Mouse (Mus musculus) cerebral cortex, adult 2 months (tissue): ENCODE results near the gene Polr2h.

Source experiments
- WGBS: fragments of 180-500 bp; shearing (Covaris S2); methylation state at CpG from one replicate; pipeline ENCODE4 v1.1.7; 2018; 5-methylcytosine and 5-hydroxymethylcytosine counted together

Gene Polr2h

DNA sequence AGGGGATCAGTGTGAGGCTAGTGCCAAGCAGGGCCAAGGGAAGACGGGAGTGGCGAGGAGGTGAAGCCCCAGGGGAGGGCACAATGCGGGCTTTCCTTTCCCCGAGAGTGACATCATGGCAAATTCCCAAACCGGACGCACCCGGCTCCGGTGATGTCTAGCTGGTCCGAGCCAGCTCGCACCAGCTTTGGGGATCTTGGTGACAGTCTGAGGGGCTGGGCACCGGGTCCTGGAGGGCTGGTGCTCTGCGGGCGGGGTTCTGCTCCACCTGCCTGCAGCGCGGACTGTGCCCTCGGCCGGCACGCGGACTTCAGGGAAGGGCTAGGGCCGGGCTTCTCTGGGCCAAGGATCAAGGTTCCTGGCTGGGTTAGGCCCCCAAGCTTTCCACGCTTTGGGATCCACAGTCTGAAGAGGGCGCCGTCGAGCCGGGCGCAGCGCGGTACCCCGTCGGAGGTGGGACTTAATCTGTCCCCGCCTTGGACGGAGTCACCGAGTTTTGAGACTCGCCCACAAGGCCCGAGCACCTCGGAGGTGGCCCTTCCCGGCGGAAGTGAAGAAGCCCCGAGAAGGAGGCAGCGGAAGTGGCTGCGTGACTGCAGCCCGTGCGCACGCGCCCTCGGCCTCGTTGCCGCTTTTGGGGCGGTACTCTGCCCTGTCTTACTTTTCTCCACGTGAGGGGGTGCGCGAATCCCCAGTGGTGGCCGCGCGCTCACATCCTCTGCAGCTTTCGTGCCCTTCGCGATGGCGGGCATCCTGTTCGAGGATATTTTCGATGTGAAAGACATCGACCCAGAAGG lies at the start of gene Polr2h, which contains the start of gene Clcn2:
Gene Polr2h, plus strand, starts transcription at position 485 of the 797 bp plus-strand sequence.
Gene Clcn2, minus strand, starts transcription at position 566 of the 797 bp plus-strand sequence.
- WGBS, result under 1% methylated on average over 62 of the region's 62 CpGs

DNA sequence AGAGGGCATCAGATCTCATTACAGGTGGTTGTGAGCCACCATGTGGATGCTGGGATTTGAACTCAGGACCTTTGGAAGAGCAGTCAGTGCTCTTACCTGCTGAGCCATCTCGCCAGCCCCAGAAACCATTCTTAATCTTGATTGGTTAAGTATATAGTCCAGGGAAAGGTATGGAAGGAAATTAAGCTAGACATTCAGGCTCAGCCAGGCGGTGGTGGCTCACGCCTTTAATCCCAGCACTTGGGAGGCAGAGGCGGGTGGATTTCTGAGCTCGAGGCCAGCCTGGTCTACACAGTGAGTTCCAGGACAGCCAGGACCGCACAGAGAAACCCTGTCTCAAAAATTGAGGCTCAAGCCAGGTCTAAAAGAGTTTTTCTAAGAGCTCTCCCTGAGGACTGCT lies 49.5 kb upstream of the Polr2h start, which contains the start of gene Eif4g1:
Gene Eif4g1, plus strand, starts transcription at position 301 of the 400 bp plus-strand sequence.
- 96% methylated on average over 5 of the region's 6 CpGs for WGBS

DNA sequence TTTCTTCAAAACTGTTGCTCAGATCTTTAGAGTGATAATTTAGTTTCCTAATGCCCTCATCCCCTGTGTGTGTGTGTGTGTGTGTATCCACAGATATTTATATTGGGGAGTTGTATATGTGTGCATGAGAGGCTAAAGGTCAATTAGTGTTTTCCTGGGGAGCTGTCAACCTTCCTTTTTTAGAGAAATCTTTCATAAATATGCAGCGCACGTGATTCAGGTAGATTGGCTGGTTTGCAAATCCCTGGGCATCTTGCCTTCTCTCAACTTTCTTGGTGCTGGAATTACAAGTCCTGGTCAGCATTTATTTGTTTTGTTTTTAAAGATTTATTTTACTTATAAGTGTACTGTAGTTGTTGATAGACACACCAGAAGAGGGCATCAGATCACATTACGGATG lies 47.2 kb upstream of the Polr2h start:
- 89% methylated on average over 3 of the region's 3 CpGs for WGBS

DNA sequence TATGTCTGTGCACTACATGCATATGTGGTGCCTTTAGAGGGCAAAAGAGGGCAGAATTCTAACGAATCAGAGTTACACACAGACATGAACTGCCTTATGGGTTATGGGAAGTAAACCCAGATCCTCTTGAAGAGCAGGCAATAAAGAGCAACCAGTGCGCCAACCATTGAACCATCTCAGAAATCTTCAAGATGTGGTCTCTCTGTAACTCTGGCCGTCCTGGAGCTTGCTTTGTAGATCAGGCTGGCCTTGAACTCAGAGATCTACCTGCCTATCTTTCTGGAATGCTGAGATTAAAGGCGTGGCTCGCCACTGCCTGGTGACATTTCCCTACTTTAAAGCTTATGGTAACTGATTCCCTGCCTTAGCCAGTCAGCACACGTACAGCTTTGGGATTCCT lies 45.6 kb upstream of the Polr2h start:
- 21% methylated on average over 6 of the region's 6 CpGs for WGBS

DNA sequence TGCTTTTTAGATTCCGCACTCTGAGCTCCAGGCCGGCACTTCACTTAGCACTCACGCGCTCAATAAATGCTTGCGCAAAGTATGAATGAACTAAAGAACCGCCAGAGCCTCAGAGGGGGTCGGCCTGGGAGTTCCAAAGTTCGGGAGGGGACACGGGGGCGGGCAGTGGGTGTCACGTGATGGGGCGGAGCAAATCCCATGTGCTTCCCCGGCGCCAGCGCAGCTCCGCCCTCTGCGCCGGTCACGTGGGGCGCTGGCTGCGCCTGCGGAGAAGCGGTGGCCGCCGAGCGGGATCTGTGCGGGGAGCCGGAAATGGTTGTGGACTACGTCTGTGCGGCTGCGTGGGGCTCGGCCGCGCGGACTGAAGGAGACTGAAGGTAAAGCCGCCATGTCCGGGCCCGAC lies 45.0 kb upstream of the Polr2h start:
- WGBS, result under 1% methylated on average over 37 of the region's 38 CpGs

DNA sequence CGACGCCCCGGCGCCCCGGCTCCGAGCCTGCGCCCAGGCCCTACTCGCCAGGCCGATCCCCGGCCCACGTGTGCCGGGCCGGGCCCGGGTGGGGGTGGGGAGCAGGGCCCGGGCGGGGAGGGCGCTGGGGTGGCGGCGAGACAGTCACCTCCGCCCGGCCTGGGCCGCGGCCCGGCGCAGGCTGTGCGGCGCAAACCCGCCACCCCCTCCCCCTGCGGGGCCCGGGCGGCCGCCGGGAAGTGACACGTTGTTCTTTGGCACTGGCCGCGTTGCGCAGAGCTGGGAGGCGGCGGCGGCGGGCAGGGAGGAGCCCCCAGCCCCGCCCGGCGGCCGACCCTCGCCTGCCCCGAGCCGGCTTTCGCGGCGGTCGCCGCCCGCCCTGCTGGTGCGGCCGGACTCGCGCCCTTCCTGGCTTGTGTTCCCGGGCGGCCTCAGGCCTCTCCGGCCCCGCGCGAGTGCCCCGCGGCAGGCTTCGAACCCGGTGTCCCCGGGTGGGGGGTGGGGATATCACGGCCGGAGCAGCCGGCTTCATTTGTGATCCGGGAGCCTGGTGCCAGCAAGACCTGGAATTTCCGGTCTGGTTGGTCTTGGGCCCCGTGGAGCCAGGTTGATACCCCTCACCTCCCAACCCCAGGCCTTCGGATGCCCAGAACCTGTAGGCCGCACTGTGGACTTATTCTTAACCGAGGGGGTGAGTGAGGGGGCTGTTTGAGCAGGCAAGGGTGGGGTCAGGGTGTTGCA lies 44.3 kb upstream of the Polr2h start:
- under 1% methylated on average over 70 of the region's 78 CpGs for WGBS

DNA sequence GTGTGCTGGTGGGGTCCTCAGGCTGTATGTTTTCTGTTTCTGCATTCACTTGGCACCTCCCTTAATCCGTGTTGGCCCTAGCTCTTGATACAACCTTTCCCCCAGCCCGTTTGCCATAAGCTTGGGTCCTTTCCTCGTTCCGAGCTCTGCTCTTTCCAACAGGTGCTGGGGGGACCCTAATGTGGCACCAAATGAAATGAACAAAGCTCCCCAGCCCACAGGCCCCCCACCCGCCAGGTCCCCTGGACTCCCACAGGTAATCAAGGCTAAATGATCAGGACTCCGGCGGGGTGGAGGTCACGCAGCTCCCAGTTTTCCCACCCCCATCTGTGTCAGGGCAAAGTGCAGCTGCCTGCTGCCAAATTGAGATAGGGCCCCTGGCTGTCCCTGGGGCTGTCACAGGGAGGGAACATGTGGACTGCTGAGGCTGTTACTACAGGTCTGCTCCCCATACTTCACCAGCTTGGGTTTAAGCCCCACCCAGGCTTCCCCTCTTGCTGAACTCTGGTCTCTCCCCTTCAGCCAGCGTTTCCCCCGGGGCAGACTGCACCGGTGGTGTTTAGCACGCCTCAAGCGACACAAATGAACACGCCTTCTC lies 43.7 kb upstream of the Polr2h start:
- WGBS, result 8% methylated on average over 14 of the region's 14 CpGs

DNA sequence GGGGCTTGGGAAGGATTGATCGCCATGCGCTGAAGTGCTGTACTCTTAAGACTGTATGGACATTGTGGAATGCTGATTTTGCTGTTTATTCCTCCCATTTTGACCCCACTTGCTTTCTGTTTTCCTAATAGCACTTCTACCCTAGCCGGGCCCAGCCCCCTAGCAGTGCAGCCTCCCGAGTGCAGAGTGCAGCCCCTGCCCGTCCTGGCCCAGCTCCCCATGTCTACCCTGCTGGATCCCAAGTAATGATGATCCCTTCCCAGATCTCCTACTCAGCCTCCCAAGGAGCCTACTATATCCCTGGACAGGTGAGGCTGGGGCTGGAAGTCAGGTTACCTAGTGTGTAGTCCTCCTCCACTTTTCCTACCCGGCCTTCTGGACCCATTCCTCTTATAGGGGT lies 42.3 kb upstream of the Polr2h start:
- 81% methylated on average over 6 of the region's 6 CpGs for WGBS

DNA sequence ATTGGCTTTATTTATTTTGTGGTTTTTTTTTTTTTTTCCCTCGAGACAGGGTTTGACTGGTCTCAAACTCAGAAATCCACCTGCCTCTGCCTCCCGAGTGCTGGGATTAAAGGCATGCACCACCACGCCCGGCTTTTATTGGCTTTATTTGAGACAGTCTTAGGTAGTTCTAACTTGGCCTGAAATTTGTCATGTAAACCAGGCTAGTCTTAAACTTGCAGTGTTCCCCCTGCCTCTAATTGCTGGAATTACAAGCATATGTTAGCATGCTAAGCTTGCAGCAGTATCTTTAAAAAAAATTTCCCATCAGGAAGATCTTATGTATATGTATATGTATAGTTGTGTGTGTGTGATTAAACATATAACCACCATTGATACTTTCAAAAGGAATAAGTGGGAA lies 40.8 kb upstream of the Polr2h start:
- WGBS, result 69% methylated on average over 4 of the region's 4 CpGs

DNA sequence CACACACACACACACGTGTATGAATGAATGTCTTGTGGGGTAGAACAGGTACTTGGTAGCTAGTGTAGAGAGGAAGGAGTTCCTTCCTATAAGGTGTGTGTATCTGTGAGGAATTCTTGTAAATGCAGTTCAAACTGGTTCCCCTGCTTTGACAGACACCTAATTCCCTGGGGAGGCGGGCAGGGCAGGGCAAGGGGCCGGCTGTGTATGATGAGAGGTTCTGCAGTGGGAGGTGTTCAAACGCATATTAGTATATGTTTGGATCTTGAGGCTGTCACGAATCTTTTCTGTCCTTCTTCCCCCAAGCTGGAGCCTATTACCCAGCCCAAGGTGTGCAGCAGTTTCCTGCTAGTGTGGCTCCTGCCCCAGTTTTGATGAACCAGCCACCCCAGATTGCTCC lies 40.1 kb upstream of the Polr2h start:
- 58% methylated on average over 5 of the region's 5 CpGs for WGBS

DNA sequence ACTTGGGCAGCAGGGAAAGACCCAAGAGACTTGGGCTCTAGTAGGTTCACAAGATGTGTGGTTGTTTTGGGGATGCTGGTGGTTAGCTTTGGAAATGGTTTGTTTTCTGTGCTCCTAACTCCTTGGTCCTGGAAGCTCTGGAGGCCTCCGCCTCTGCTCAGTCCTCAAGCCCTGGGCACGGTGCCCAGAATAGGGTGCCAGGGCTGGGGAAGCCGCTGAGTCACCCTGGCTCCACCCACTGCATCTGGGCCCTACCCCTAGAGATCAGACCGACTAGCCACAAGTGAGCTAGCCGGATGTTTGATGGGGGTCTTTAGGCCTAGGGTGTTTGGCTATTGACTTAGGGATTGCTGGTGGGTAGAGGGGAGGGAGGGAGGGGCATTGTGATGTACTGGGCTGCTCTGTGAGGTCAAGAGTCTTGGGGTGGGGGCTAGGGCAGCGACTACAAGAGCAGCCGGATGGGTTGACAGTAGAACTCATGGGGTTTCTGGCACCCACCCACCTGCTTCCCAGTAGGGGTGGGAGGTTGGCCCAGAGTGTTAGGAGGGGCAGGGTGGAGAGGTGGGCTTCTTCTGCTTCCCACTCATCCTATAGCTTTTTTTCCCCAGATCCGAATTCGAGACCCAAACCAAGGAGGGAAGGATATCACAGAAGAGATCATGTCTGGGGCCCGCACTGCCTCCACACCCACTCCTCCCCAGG lies 39.3 kb upstream of the Polr2h start:
- 36% methylated on average over 10 of the region's 10 CpGs for WGBS

DNA sequence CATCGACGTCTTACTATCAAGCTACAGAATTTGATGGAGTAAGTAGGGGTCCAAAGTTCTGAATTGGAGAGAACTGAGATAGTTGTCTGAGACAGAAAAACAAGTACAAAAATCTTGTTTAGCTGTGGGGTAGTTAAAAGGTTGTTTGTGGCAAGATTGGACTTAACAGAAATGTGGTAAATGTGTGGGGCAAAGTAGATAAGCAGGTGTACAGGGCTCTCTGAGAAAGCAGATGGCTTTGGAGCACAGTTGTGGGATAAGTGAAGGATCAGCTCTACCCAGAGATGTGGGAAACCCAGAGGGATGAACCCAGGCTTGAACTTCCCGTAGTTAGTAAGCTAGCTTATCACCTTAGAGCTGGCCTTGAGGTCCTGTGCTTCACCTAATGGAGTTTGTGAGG lies 26.7 kb upstream of the Polr2h start:
- 82% methylated on average over 3 of the region's 3 CpGs for WGBS

DNA sequence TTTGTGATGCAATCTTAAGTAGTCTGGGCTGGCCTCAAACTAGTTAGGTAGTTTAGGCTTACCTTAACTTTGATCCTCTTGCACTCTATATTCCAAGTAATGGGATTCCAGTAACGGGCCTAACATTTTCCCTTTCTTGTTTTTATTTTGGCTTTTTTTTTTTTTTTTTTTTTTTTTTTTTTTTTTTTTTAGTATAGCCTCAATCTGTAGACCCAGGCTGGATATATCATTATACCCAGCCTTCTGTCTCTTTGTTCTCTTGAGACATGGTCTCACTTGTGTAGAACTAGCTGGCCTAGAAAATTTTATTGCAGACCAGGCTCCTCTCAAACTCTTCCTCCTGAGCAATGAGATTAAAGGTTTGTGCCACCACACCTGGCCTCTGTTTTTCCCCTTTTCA lies 25.8 kb upstream of the Polr2h start:
- 36% methylated on average over 1 of the region's 1 CpGs for WGBS

DNA sequence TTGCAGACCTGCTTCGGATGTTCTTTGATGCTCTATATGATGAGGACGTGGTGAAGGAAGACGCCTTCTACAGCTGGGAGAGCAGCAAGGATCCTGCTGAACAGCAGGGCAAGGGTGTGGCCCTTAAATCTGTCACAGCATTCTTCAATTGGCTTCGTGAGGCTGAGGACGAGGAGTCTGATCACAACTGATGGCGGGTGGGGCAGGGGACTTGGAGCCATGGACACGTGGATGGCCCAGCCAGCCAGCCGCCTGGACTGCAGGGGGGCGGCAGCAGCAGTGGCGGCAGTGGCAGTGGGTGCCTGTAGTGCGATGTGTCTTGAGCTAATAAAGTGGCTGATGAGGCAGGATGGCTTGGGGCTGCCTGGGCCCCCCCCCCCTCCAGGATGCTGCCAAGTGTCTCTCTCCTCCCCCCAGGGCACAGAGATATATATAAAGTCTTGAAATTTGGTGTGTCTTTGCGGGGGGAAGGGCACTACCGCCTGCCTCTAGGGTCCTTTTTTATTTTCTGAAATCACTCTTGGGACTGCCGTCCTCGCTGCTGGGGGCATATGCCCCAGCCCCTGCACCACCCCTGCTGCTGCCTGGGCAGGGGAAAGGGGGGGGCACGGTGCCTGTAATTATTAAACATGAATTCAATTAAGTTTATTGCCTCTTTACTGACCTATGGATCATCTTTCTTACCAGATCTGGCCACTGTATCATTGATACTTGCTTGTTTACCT lies 25.1 kb upstream of the Polr2h start:
- WGBS, result 31% methylated on average over 16 of the region's 16 CpGs

DNA sequence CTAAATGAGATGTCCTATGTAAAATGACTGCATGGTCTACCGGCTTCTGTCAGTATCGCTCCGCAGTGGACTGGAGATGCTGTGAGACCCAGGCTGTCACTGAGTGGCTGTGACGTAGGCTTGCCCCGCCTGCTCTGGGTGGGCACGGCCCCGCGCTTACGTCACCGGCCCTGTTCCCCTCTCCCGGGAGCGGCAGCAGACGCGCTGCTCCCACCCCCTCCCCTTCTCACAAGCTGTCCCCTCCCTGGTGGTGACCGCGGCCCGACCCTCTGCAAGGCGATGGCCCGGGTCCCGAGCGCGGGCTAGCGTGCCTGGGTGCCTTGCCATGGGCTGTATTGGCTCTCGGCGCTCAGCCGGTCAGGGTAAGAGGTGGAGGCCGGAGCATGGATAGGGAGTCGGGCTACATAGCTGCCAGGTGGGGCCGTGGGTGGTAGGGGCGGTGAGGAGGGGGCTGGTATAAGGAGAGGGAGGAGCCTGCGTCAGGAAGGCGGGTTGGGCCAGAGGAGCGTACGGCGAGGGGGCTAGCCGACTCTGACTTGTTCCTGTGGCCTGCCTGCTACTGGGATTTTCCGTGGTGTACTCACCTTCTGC lies 24.3 kb upstream of the Polr2h start, which contains the start of gene Fam131a:
Gene Fam131a, plus strand, starts transcription at position 131 of the 591 bp plus-strand sequence.
- WGBS, result 1% methylated on average over 37 of the region's 37 CpGs

DNA sequence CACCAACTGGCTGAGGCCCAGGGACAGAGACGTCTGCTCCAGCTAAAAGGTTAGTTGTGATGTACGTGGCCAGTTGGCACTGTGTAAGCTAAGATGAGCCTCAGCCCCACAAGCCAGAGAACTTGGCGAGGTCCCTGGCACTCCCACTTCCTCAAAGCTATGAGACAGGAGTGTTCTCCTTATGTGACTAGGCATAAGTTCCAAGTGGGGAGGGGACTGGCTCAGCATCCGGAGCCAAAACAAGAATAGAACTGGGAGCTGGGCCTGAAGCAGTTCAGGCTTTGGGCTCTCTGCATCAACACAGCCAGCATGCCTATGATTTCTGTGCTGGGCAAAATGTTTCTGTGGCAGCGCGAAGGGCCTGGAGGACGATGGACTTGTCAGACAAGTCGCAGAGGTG lies 22.7 kb upstream of the Polr2h start:
- WGBS, result 19% methylated on average over 8 of the region's 8 CpGs

DNA sequence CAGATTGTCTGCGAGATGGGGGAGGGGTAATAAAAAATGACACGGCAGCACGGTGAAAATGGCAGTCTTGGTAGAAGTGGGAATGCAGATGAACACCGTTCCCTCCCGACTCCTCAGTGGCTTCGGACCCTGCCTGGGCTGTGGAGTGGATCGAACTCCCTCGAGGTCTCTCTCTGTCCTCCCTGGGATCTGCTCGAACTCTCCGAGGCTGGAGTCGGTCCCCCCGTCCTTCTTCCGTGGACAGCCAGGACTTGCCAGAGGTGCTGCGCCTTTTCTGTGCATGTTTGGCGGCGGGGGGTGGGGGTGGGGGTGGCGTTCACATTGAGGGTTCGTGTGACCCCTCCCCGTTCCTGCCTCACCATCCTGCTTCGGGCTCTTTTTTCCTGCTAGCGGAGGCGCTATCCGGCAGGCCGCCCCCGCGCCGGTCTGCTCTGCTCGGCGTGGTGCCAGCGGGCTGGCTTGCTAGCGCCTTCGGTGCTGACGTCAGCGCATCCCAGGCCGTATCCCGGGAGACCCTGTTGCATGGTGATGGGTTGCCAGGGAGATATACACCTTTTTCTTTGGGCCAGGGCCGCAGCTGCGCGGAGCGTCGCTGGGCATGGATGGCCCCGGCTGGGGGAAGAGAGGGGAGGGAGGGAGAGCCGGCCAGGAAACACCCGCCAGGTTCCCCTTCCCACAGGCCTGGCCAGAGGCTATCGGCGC lies 21.7 kb upstream of the Polr2h start:
- WGBS, result 2% methylated on average over 46 of the region's 46 CpGs

DNA sequence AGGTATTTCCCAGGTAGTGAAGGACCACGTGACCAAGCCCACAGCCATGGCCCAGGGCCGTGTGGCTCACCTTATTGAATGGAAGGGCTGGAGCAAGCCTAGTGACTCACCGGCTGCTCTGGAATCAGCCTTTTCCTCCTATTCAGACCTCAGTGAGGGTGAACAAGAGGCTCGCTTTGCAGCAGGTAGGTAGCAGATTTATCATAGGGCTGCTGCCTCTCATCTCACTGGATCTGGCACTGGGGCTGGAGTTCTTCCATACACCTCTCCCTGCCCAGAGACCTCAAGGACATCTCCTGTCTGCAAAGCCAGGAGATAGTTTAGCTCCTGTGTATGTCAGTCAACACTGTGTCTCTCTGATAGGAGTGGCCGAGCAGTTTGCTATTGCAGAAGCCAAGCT lies 18.2 kb upstream of the Polr2h start:
- 70% methylated on average over 5 of the region's 5 CpGs for WGBS

DNA sequence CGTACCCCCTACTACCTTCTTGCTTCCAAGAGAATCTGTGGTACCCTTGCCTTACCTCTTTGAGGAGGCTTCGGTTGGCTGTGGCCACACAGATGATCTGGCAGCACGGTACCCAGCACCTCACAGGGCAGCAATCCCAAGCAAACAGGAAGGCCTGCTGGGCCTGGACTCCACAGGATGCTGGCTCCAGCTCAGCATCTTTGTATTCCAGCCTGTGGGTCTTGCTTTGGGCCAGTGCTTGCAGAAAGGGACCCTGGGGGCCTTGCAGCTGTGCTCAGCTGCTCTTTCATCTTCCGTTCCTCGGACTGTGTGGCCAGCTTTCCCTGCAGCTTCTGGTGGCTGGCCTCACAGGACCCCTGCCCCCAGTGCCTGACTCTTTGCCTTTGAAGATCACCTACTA lies 17.4 kb upstream of the Polr2h start:
- WGBS, result 34% methylated on average over 5 of the region's 5 CpGs

DNA sequence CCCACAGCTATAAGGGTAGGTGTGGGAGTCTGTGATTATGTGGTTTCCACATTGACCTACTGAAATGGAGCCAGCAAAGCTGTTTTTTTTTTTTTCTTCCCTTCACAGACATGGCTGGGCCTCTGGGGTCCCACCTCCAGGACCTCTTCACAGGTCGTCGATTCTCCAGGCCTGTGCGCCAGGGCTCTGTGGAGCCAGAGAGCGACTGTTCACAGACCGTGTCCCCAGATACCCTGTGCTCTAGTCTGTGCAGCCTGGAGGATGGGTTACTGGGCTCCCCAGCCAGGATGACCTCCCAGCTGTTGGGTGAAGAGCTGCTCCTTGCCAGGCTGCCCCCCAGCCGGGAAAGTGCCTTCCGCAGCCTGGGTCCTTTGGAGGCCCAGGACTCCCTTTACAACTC lies 16.1 kb upstream of the Polr2h start:
- WGBS, result 45% methylated on average over 7 of the region's 7 CpGs
